Mouse (Mus musculus): ENCODE measurements around the gene Myo1e. TPM values are rescaled to one million over a fixed set of nuclear protein-coding genes. Genes with fewer than 3 reads are reported as not detected.

Gene Myo1e
- polyA plus RNA-seq (2015; fragmentation: Nextera tagmentation; extraction: Ambion mirVana): 26.4 and 27.8 TPM in 2 replicates

- ATAC-seq (ENCODE audit: low FRiP score, low TSS enrichment): peak; percentile 95
- peaks cover 6% of the 10 kb centered on the region; the same call in 1 of the 2 replicates for H3K9me3 ChIP-seq (ENCODE audit: low read length)
- H3K27me3 ChIP-seq (ENCODE audit: insufficient read depth, low read length): no peaks in the 10 kb centered on the region
- peak within 1 kb of the TSS; percentile 90 for H3K27ac ChIP-seq (ENCODE audit: low read length)
- peak within 1 kb of the TSS; percentile 73 for H3K4me3 ChIP-seq (ENCODE audit: low read length)
- WGBS: under 1% methylated on average over 43 of the region's 43 CpGs
- H3K36me3 ChIP-seq (ENCODE audit: insufficient read depth, low read length): no peaks in the 10 kb centered on the region
- H3K4me1 ChIP-seq (ENCODE audit: insufficient read depth, low read length): peaks cover 16% of the 10 kb centered on the region
- peak within 1 kb of the TSS; percentile 73 for H3K9ac ChIP-seq (replicated peaks; ENCODE audit: low read length)
- peak within 1 kb of the TSS; percentile 84 for H3K4me2 ChIP-seq (replicated peaks; ENCODE audit: low read depth, low read length)
Observed at GRCm38 (mm10) chr9:70207151-70207831, at the start of gene Myo1e. Gene Myo1e, plus strand, starts transcription at chr9:70207350.

GRCm38 (mm10) chr9:70160071-70160470 lies 47.1 kb upstream of the Myo1e start:
- no peak for ATAC-seq (ENCODE audit: low FRiP score, low TSS enrichment)

GRCm38 (mm10) chr9:70168973-70169372 lies 38.2 kb upstream of the Myo1e start:
- WGBS: 89% methylated on average over 7 of the region's 7 CpGs
- H3K36me3 ChIP-seq (ENCODE audit: insufficient read depth, low read length): no peaks in the 10 kb centered on the region

More at GRCm38 (mm10) chr9:70160071-70160470, 47.1 kb upstream of the Myo1e start:
- H3K36me3 ChIP-seq (ENCODE audit: insufficient read depth, low read length): no peaks in the 10 kb centered on the region
- H3K27me3 ChIP-seq (ENCODE audit: insufficient read depth, low read length): no peaks in the 10 kb centered on the region
- 59% methylated on average over 10 of the region's 10 CpGs for WGBS
- no peak overlapping the region for H3K9ac ChIP-seq (replicated peaks; ENCODE audit: low read length)
- H3K4me3 ChIP-seq (ENCODE audit: low read length): no peak overlapping the region
- H3K27ac ChIP-seq (ENCODE audit: low read length): no peak overlapping the region
- H3K4me2 ChIP-seq (replicated peaks; ENCODE audit: low read depth, low read length): no peak overlapping the region
- H3K4me1 ChIP-seq (ENCODE audit: insufficient read depth, low read length): no peaks in the 10 kb centered on the region
- no peaks in the 10 kb centered on the region for H3K9me3 ChIP-seq (ENCODE audit: low read length)

GRCm38 (mm10) chr9:70174291-70174848 lies 32.8 kb upstream of the Myo1e start:
- no peaks in the 10 kb centered on the region for H3K36me3 ChIP-seq (ENCODE audit: insufficient read depth, low read length)
- no peak overlapping the region for H3K4me3 ChIP-seq (ENCODE audit: low read length)
- no peak overlapping the region for H3K27ac ChIP-seq (ENCODE audit: low read length)
- H3K9me3 ChIP-seq (ENCODE audit: low read length): no peaks in the 10 kb centered on the region
- H3K4me2 ChIP-seq (replicated peaks; ENCODE audit: low read depth, low read length): no peak overlapping the region
- 0 out of 2 replicates have a peak, but pooled peaks cover 3% of the 10 kb centered on the region for H3K4me1 ChIP-seq (ENCODE audit: insufficient read depth, low read length)
- ATAC-seq (ENCODE audit: low FRiP score, low TSS enrichment): no peak
- 64% methylated on average over 4 of the region's 4 CpGs for WGBS
- 0 out of 2 replicates have a peak overlapping the region, but pooled peaks have one; percentile 17 for H3K9ac ChIP-seq (replicated peaks; ENCODE audit: low read length)
- no peaks in the 10 kb centered on the region for H3K27me3 ChIP-seq (ENCODE audit: insufficient read depth, low read length)

More at GRCm38 (mm10) chr9:70168973-70169372, 38.2 kb upstream of the Myo1e start:
- Histone ChIP-seq H3K9ac (replicated peaks; ENCODE audit: low read length) (no peak overlapping the region), H3K27me3 (ENCODE audit: insufficient read depth, low read length) (no peaks in the 10 kb centered on the region), H3K27ac (ENCODE audit: low read length) (no peak overlapping the region), H3K4me1 (ENCODE audit: insufficient read depth, low read length) (no peaks in the 10 kb centered on the region), H3K4me3 (ENCODE audit: low read length) (no peak overlapping the region), H3K4me2 (replicated peaks; ENCODE audit: low read depth, low read length) (no peak overlapping the region), H3K9me3 (ENCODE audit: low read length) (no peaks in the 10 kb centered on the region; the same call in 1 of the 2 replicates)
- ATAC-seq (ENCODE audit: low FRiP score, low TSS enrichment): no peak

GRCm38 (mm10) chr9:70174896-70175295 lies 32.3 kb upstream of the Myo1e start:
- Histone ChIP-seq H3K4me2 (replicated peaks; ENCODE audit: low read depth, low read length) (no peak overlapping the region), H3K36me3 (ENCODE audit: insufficient read depth, low read length) (no peaks in the 10 kb centered on the region), H3K4me1 (ENCODE audit: insufficient read depth, low read length) (0 out of 2 replicates have a peak, but pooled peaks cover 3% of the 10 kb centered on the region), H3K27ac (ENCODE audit: low read length) (no peak overlapping the region), H3K9me3 (ENCODE audit: low read length) (no peaks in the 10 kb centered on the region), H3K9ac (replicated peaks; ENCODE audit: low read length) (0 out of 2 replicates have a peak overlapping the region, but pooled peaks have one; percentile 17), H3K4me3 (ENCODE audit: low read length) (no peak overlapping the region), H3K27me3 (ENCODE audit: insufficient read depth, low read length) (no peaks in the 10 kb centered on the region)
- no peak for ATAC-seq (ENCODE audit: low FRiP score, low TSS enrichment)
- WGBS: 23% methylated on average over 6 of the region's 6 CpGs

GRCm38 (mm10) chr9:70176291-70176690 lies 30.9 kb upstream of the Myo1e start:
- WGBS: 84% methylated on average over 3 of the region's 3 CpGs
- Histone ChIP-seq H3K4me1 (ENCODE audit: insufficient read depth, low read length) (0 out of 2 replicates have a peak, but pooled peaks cover 3% of the 10 kb centered on the region), H3K27me3 (ENCODE audit: insufficient read depth, low read length) (no peaks in the 10 kb centered on the region), H3K4me3 (ENCODE audit: low read length) (no peak overlapping the region), H3K36me3 (ENCODE audit: insufficient read depth, low read length) (no peaks in the 10 kb centered on the region), H3K9ac (replicated peaks; ENCODE audit: low read length) (no peak overlapping the region), H3K9me3 (ENCODE audit: low read length) (no peaks in the 10 kb centered on the region), H3K4me2 (replicated peaks; ENCODE audit: low read depth, low read length) (no peak overlapping the region), H3K27ac (ENCODE audit: low read length) (no peak overlapping the region)
- no peak for ATAC-seq (ENCODE audit: low FRiP score, low TSS enrichment)

- 45% methylated on average over 12 of the region's 12 CpGs for WGBS
- no peak for ATAC-seq (ENCODE audit: low FRiP score, low TSS enrichment)
- Histone ChIP-seq H3K4me2 (replicated peaks; ENCODE audit: low read depth, low read length) (no peak overlapping the region), H3K36me3 (ENCODE audit: insufficient read depth, low read length) (no peaks in the 10 kb centered on the region), H3K9me3 (ENCODE audit: low read length) (no peaks in the 10 kb centered on the region), H3K9ac (replicated peaks; ENCODE audit: low read length) (no peak overlapping the region), H3K4me3 (ENCODE audit: low read length) (no peak overlapping the region), H3K27me3 (ENCODE audit: insufficient read depth, low read length) (no peaks in the 10 kb centered on the region), H3K4me1 (ENCODE audit: insufficient read depth, low read length) (no peaks in the 10 kb centered on the region), H3K27ac (ENCODE audit: low read length) (no peak overlapping the region)
Observed at GRCm38 (mm10) chr9:70181719-70182118, 25.4 kb upstream of the Myo1e start.

GRCm38 (mm10) chr9:70182639-70183038 lies 24.5 kb upstream of the Myo1e start:
- WGBS: 60% methylated on average over 7 of the region's 7 CpGs
- ATAC-seq (ENCODE audit: low FRiP score, low TSS enrichment): no peak
- Histone ChIP-seq H3K4me1 (ENCODE audit: insufficient read depth, low read length) (no peaks in the 10 kb centered on the region), H3K27ac (ENCODE audit: low read length) (no peak overlapping the region), H3K4me2 (replicated peaks; ENCODE audit: low read depth, low read length) (no peak overlapping the region), H3K9ac (replicated peaks; ENCODE audit: low read length) (no peak overlapping the region), H3K27me3 (ENCODE audit: insufficient read depth, low read length) (no peaks in the 10 kb centered on the region), H3K36me3 (ENCODE audit: insufficient read depth, low read length) (no peaks in the 10 kb centered on the region), H3K4me3 (ENCODE audit: low read length) (no peak overlapping the region), H3K9me3 (ENCODE audit: low read length) (no peaks in the 10 kb centered on the region)

- Histone ChIP-seq H3K27ac (ENCODE audit: low read length) (no peak overlapping the region), H3K36me3 (ENCODE audit: insufficient read depth, low read length) (no peaks in the 10 kb centered on the region), H3K9me3 (ENCODE audit: low read length) (no peaks in the 10 kb centered on the region), H3K4me1 (ENCODE audit: insufficient read depth, low read length) (no peaks in the 10 kb centered on the region), H3K4me3 (ENCODE audit: low read length) (no peak overlapping the region), H3K27me3 (ENCODE audit: insufficient read depth, low read length) (no peaks in the 10 kb centered on the region), H3K4me2 (replicated peaks; ENCODE audit: low read depth, low read length) (no peak overlapping the region), H3K9ac (replicated peaks; ENCODE audit: low read length) (no peak overlapping the region)
- no peak for ATAC-seq (ENCODE audit: low FRiP score, low TSS enrichment)
- WGBS: 74% methylated on average over 5 of the region's 5 CpGs
Observed at GRCm38 (mm10) chr9:70192336-70192735, 14.8 kb upstream of the Myo1e start.

GRCm38 (mm10) chr9:70194622-70195021 lies 12.5 kb upstream of the Myo1e start:
- no peak for ATAC-seq (ENCODE audit: low FRiP score, low TSS enrichment)

More at GRCm38 (mm10) chr9:70194622-70195021, 12.5 kb upstream of the Myo1e start:
- Histone ChIP-seq H3K4me3 (ENCODE audit: low read length) (no peak overlapping the region), H3K9me3 (ENCODE audit: low read length) (no peaks in the 10 kb centered on the region), H3K4me2 (replicated peaks; ENCODE audit: low read depth, low read length) (no peak overlapping the region), H3K27ac (ENCODE audit: low read length) (no peak overlapping the region), H3K27me3 (ENCODE audit: insufficient read depth, low read length) (no peaks in the 10 kb centered on the region), H3K9ac (replicated peaks; ENCODE audit: low read length) (no peak overlapping the region), H3K36me3 (ENCODE audit: insufficient read depth, low read length) (no peaks in the 10 kb centered on the region), H3K4me1 (ENCODE audit: insufficient read depth, low read length) (no peaks in the 10 kb centered on the region)
- 85% methylated on average over 11 of the region's 11 CpGs for WGBS
